Mouse (Mus musculus) G1E (cell line): ENCODE data around the gene Faap20. TPM values are rescaled to one million over a fixed set of nuclear protein-coding genes. Genes with fewer than 3 reads are reported as not detected.
"Not testable (repeated sequence)": the region's sequence is repeated elsewhere in the genome, so short reads cannot be mapped to it uniquely, and the experiment has no call there.

Experiments
- ATAC-seq: 2 replicates; pipeline ENCODE4 v1.8.0; 2016; ENCODE audit warnings: mild to moderate bottlenecking; ENCODE audit not compliant: insufficient number of reproducible peaks, poor library complexity, low FRiP score, severe bottlenecking; ENCODE audit errors: extremely low read depth
- DNase-seq: peaks from one replicate; pipeline ENCODE4 v3.0.0; 2012; ENCODE audit warnings: low spot score
- H3K27me3 ChIP-seq: 2 replicates; pipeline ENCODE4 v1.6.1; 2012; ENCODE audit warnings: mild to moderate bottlenecking, low read length, inconsistent platforms; ENCODE audit not compliant: insufficient read depth
- H3K36me3 ChIP-seq: replicated peaks from 2 replicates; pipeline ENCODE3; 2012; ENCODE audit warnings: mild to moderate bottlenecking, inconsistent platforms
- H3K4me1 ChIP-seq: 2 replicates; pipeline ENCODE4 v1.6.1; 2012; ENCODE audit warnings: low read depth, low read length, inconsistent platforms, mixed read lengths; ENCODE audit not compliant: insufficient read depth
- H3K4me3 ChIP-seq: 2 replicates; pipeline ENCODE4 v1.5.1; 2012; ENCODE audit warnings: low read depth, mild to moderate bottlenecking, inconsistent platforms, low read length, moderate library complexity, mixed read lengths
- H3K9me3 ChIP-seq: replicated peaks from 2 replicates; pipeline ENCODE4 v1.6.1; 2012; ENCODE audit warnings: inconsistent platforms
- CTCF ChIP-seq: IDR thresholded peaks from 2 replicates; pipeline ENCODE4 v1.5.1; 2012; ENCODE audit warnings: low read depth, low read length, inconsistent platforms, mixed read lengths
- GATA1 ChIP-seq: IDR thresholded peaks from 2 replicates; pipeline ENCODE4 v1.6.1; 2012; ENCODE audit warnings: borderline replicate concordance, low read length, inconsistent platforms, mixed read lengths
- GATA2 ChIP-seq: IDR thresholded peaks from 2 replicates; pipeline ENCODE4 v1.6.1; 2012; ENCODE audit warnings: low read depth, low read length, inconsistent platforms, borderline replicate concordance
- POLR2AphosphoS5 ChIP-seq: IDR thresholded peaks from 2 replicates; pipeline ENCODE4 v1.6.1; 2012; ENCODE audit warnings: low read depth, low read length, inconsistent platforms; ENCODE audit not compliant: insufficient replicate concordance
- TAL1 ChIP-seq: conservative IDR thresholded peaks from 2 replicates; pipeline ENCODE4 v1.6.1; 2012; ENCODE audit warnings: low read depth, low read length, inconsistent platforms, mixed read lengths
- polyA plus RNA-seq: library from polyadenylated mRNA; stranded (reverse); fragments of >175 nt; gene quantifications from 2 replicates; pipeline ENCODE4 v1.2.3, GENCODE M21; 2012
- total RNA-seq, 2 experiments: library from RNA; stranded (forward) in 1 of 2; stranded (reverse) in 1 of 2; fragments of 200-1000 nt in 1 of 2; fragments of >200 nt in 1 of 2; fragmentation: Nextera tagmentation in 1 of 2; gene quantifications; 2 replicates each; pipeline ENCODE4 v1.2.3; 2014 to 2017

Gene Faap20
- total and polyA plus RNA-seq, 3 experiments = 23.5 to 45.5 (median 24.9) TPM

DNA sequence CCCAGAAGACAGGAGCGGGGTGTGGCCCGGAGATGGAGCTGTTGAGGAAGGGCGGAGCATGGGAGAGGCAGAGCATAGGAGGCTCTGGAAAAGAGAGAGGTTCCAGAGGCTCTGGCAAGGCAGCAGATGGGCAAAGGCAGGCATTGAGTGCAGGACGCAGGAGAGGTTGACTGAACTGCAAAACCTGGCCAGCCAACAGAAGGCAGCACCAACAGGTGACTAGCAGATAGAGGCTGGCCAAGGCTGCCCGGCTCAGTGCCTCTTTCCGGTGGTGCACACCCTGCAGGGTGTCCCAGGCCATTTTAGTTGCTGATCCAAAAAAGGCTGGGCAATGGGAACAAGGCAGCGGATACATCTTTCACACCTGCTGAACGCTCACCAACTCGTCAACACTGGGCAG is 7.8 kb upstream of the Faap20 start:
- Histone ChIP-seq H3K36me3 (no peaks in the 10 kb centered on the region), H3K9me3 (no peaks in the 10 kb centered on the region), H3K4me1 (peaks cover 19% of the 10 kb centered on the region), H3K27me3 (peaks cover 63% of the 10 kb centered on the region), H3K4me3 (no peak overlapping the region)
- TF ChIP-seq GATA1 = no peak
- TF ChIP-seq CTCF = no peak
- TF ChIP-seq TAL1 = no peak
- no peak for TF ChIP-seq GATA2
- TF ChIP-seq POLR2AphosphoS5 = no peak
- ATAC-seq = no peak
- DNase-seq = no peak

DNA sequence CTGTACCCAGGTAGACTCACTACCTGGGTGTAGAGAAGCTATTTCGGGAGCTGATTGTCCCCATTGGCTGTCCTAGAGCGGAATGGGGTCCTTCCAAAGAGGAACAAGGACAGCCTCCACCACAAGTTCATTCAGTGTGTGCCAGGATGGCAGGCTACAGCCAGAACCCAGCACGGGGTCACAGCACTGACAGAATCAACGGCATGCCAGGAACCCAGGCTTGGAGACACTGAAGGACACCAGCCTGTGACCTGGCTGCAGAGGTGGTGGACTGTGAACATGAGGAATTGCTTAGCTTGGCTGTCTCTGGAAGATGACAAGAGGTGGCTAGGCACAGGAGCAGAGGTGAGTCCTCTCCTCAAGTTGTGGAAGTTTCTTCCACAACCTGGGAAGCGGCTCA is 7.3 kb upstream of the Faap20 start:
- ATAC-seq (no peak), DNase-seq (no peak)
- H3K36me3 ChIP-seq = no peaks in the 10 kb centered on the region
- no peak overlapping the region for H3K4me3 ChIP-seq
- peaks cover 14% of the 10 kb centered on the region for H3K4me1 ChIP-seq
- TF ChIP-seq POLR2AphosphoS5 (no peak), CTCF (no peak), GATA2 (no peak), GATA1 (no peak), TAL1 (no peak)
- H3K9me3 ChIP-seq = no peaks in the 10 kb centered on the region
- H3K27me3 ChIP-seq = peaks cover 59% of the 10 kb centered on the region

DNA sequence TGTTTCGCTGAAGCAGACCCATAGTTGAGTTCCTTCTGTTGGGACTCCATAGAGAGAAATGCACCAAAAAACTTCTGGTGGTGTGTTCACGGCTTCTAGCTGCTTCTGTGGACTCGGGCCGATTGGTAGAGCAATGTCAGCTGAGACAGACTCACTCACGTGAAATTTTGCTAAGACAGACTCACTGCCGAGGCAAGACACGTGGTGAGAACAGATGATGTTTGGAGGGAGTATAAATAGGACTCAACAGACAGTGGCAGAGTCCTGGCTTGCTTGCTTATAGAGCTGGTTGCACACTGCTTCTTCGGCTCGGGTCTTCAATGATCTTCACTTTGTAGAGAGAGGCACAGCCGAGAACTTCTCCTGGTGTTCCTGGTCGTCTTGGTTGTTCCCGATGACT is 6.4 kb upstream of the Faap20 start:
- Histone ChIP-seq H3K4me1 (peaks cover 9% of the 10 kb centered on the region), H3K4me3 (no peak overlapping the region), H3K27me3 (peaks cover 50% of the 10 kb centered on the region), H3K9me3 (no peaks in the 10 kb centered on the region), H3K36me3 (no peaks in the 10 kb centered on the region)
- ATAC-seq (no peak), DNase-seq (no peak)
- TF ChIP-seq POLR2AphosphoS5 = no peak
- TF ChIP-seq CTCF = no peak
- TF ChIP-seq GATA2 = no peak
- no peak for TF ChIP-seq TAL1
- TF ChIP-seq GATA1 = no peak

DNA sequence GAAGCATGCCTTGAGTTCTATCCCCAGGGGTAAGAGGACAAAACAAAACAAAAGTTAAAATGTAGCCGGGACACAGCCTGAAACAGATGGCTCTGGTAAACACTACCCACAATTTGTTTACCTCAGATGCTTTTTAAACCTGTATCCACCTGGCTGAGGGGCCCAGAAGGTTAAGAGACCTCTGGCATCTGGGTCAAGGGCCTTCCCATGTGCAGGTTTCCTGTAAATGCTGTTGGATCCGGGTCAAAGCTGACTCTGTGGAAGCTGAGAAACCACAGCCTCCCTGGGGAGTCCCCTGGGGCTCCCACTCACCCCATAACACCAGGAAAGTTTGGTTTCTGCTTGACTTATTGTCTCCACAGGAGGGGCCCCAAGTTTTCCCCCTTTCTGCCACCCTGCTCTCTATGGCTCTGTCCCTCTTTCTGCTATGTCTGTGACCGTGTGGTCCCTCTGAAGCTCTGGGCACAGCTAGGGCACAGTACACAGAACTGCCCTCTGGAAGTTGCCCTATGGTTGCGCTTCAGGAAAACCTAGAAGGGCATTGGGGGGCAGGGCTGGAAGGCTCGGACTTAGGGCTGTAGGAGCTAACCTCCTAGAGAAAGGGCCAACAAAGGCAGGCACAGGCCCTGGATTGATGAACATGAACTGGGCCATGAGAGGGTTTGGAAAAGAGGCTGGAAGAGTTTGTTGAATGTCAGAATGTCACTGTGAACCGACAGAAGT is 3.7 kb upstream of the Faap20 start:
- TF ChIP-seq GATA1 (no peak), TAL1 (no peak), POLR2AphosphoS5 (no peak), GATA2 (no peak), CTCF (no peak)
- no peaks in the 10 kb centered on the region for H3K9me3 ChIP-seq
- peaks cover 35% of the 10 kb centered on the region for H3K27me3 ChIP-seq
- peaks cover 31% of the 10 kb centered on the region for H3K4me1 ChIP-seq
- ATAC-seq (no peak), DNase-seq (no peak)
- peaks cover 3% of the 10 kb centered on the region for H3K36me3 ChIP-seq
- H3K4me3 ChIP-seq = no peak overlapping the region

DNA sequence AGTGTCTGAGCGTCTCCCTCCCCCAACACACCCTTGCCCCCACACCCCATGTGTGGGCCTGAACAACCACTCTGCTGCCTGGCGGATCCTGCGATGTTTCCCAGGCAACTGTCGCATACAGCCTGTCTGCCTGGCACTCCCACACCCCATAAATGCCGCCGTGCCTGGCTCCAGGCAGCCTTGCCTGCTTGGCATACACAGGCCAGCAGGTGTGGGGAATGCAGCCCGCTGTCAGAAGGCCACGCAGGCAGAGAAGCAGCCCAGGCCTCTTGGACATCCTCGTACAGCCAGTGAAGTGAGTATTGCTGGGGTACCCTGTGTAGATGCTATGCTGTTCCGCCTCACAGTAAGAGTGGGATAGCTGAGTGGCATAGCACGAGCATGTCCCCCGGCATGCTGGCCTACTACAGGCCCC is 2.9 kb upstream of the Faap20 start:
- no peak for DNase-seq
- no peak for ATAC-seq
- peaks cover 5% of the 10 kb centered on the region for H3K36me3 ChIP-seq
- peaks cover 38% of the 10 kb centered on the region for H3K4me1 ChIP-seq
- TF ChIP-seq CTCF (no peak), POLR2AphosphoS5 (no peak), GATA1 (no peak), GATA2 (no peak), TAL1 (no peak)
- no peaks in the 10 kb centered on the region for H3K9me3 ChIP-seq
- peaks cover 30% of the 10 kb centered on the region for H3K27me3 ChIP-seq
- H3K4me3 ChIP-seq = no peak overlapping the region

DNA sequence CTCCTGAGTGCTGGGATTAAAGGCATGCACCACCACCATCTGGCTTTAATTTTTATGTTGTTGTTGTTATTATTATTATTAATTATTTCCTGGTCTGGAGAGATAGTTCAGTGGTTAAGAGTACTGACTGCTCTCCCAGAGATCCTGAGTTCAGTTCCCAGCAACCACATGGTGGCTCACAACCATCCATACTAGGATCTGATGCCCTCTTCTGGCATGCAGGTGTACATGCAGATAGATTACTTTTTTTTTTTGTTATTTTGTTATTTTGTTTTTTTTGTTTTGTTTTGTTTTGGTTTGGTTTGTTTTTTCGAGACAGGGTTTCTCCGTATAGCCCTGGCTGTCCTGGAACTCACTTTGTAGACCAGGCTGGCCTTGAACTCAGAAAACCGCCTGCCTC is 1.5 kb upstream of the Faap20 start:
- H3K27me3 ChIP-seq = peaks cover 19% of the 10 kb centered on the region
- not testable (repeated sequence) for DNase-seq, H3K9me3 ChIP-seq, ATAC-seq, H3K4me3 ChIP-seq
- H3K36me3 ChIP-seq = peaks cover 16% of the 10 kb centered on the region
- peaks cover 47% of the 10 kb centered on the region for H3K4me1 ChIP-seq

DNA sequence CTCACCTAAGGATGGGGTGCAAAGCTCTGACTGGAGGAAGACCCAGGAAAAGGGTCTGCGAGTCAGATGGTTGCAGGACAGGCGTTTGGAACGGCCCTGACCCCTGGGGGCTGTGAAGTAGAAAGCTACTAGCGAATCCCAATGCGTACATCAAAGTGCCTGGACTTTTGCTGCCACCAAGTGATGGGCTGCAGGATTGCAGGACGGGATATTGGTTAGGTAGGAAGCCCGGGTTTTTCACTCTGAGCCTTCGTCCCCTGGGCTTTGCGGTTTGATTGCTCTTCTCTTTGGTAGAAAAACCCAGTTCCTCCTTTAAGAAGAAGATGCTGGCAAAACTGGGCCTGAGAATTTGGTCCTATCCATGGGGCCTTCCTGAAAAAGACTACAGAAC is 350 bp upstream of the Faap20 start:
- peak overlapping the region; percentile 78 for H3K4me3 ChIP-seq

More for the DNA sequence above, 350 bp upstream of the Faap20 start:
- Histone ChIP-seq H3K27me3 (peaks cover 11% of the 10 kb centered on the region), H3K36me3 (peaks cover 28% of the 10 kb centered on the region), H3K4me1 (peaks cover 47% of the 10 kb centered on the region), H3K9me3 (no peaks in the 10 kb centered on the region)
- ATAC-seq = peak; percentile 58
- peak; percentile 79 for DNase-seq
- TF ChIP-seq POLR2AphosphoS5 = no peak
- peak; percentile 93 for TF ChIP-seq CTCF
